Mouse (Mus musculus): Measurements from ENCODE around the gene Sarnp. TPM values are rescaled to one million over a fixed set of nuclear protein-coding genes. Genes with fewer than 3 reads are reported as not detected.

The Sarnp gene
- polyA plus RNA-seq, 1 experiment from 2014 or later = 152 TPM

GRCm38 (mm10) chr10:128911430-128911829 is 94.3 kb downstream of the Sarnp start:
- WGBS = 92% methylated on average over 6 of the region's 6 CpGs
- ATAC-seq (ENCODE audit: low FRiP score, low TSS enrichment) (no peak), DNase-seq (no peak)
- no peak overlapping the region for H3K9ac ChIP-seq (replicated peaks; ENCODE audit: low read length)
- no peak overlapping the region for H3K4me3 ChIP-seq (replicated peaks; ENCODE audit: low read depth, low read length)
- H3K4me2 ChIP-seq (ENCODE audit: low read length) = no peak overlapping the region
- H3K9me3 ChIP-seq (ENCODE audit: control insufficient read depth, low read length) = no peaks in the 10 kb centered on the region
- 0 out of 2 replicates have a peak, but pooled peaks cover 3% of the 10 kb centered on the region for H3K4me1 ChIP-seq (ENCODE audit: control insufficient read depth, insufficient read depth, low read length)
- H3K27me3 ChIP-seq (ENCODE audit: control insufficient read depth, insufficient read depth, low read length) = no peaks in the 10 kb centered on the region
- H3K27ac ChIP-seq (replicated peaks; ENCODE audit: low read depth, low read length) = no peak overlapping the region
- 0 out of 2 replicates have a peak, but pooled peaks cover 2% of the 10 kb centered on the region for H3K36me3 ChIP-seq (ENCODE audit: control insufficient read depth, insufficient read depth, low read length)

GRCm38 (mm10) chr10:128912268-128912667 is 95.1 kb downstream of the Sarnp start:
- 0 out of 2 replicates have a peak, but pooled peaks cover 3% of the 10 kb centered on the region for H3K4me1 ChIP-seq (ENCODE audit: control insufficient read depth, insufficient read depth, low read length)
- DNase-seq = no peak
- no peak overlapping the region for H3K27ac ChIP-seq (replicated peaks; ENCODE audit: low read depth, low read length)
- 0 out of 2 replicates have a peak, but pooled peaks cover 5% of the 10 kb centered on the region for H3K36me3 ChIP-seq (ENCODE audit: control insufficient read depth, insufficient read depth, low read length)
- no peak overlapping the region for H3K9ac ChIP-seq (replicated peaks; ENCODE audit: low read length)
- no peak overlapping the region for H3K4me3 ChIP-seq (replicated peaks; ENCODE audit: low read depth, low read length)
- H3K27me3 ChIP-seq (ENCODE audit: control insufficient read depth, insufficient read depth, low read length) = no peaks in the 10 kb centered on the region
- no peak overlapping the region for H3K4me2 ChIP-seq (ENCODE audit: low read length)
- no peak for ATAC-seq (ENCODE audit: low FRiP score, low TSS enrichment)
- no peaks in the 10 kb centered on the region for H3K9me3 ChIP-seq (ENCODE audit: control insufficient read depth, low read length)
- WGBS = 78% methylated on average over 4 of the region's 4 CpGs

- Histone ChIP-seq H3K9ac (replicated peaks; ENCODE audit: low read length) (no peak overlapping the region), H3K4me2 (ENCODE audit: low read length) (no peak overlapping the region), H3K4me3 (replicated peaks; ENCODE audit: low read depth, low read length) (no peak overlapping the region), H3K27ac (replicated peaks; ENCODE audit: low read depth, low read length) (no peak overlapping the region), H3K4me1 (ENCODE audit: control insufficient read depth, insufficient read depth, low read length) (0 out of 2 replicates have a peak, but pooled peaks cover 3% of the 10 kb centered on the region), H3K9me3 (ENCODE audit: control insufficient read depth, low read length) (no peaks in the 10 kb centered on the region), H3K27me3 (ENCODE audit: control insufficient read depth, insufficient read depth, low read length) (no peaks in the 10 kb centered on the region), H3K36me3 (ENCODE audit: control insufficient read depth, insufficient read depth, low read length) (peaks cover 10% of the 10 kb centered on the region; the same call in 1 of the 2 replicates)
- 88% methylated on average over 4 of the region's 4 CpGs for WGBS
- DNase-seq (no peak), ATAC-seq (ENCODE audit: low FRiP score, low TSS enrichment) (no peak)
Measured at GRCm38 (mm10) chr10:128912791-128913190, 95.7 kb downstream of the Sarnp start.

DNA sequence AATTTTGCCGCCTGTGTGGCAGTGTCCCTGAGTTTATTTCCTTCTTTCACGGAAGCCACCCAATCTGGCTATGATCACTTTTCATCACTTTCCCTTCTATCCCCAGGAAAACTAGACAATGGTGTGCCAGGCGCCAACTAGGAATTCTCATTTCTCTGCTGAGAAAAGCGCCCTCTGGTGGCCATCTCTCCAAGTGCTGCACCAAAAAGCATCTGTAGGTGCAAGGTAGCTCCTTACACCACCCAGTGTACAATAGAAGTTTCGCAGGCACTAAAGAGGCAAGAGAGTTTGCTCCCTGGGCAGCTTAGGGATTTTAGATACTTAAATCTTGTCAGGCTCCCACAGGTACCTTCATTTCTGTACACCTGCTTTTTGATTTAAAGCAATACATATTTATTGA is 96.1 kb downstream of the Sarnp start:
- H3K27me3 ChIP-seq (ENCODE audit: control insufficient read depth, insufficient read depth, low read length) = no peaks in the 10 kb centered on the region
- 0 out of 2 replicates have a peak, but pooled peaks cover 3% of the 10 kb centered on the region for H3K4me1 ChIP-seq (ENCODE audit: control insufficient read depth, insufficient read depth, low read length)
- no peaks in the 10 kb centered on the region for H3K9me3 ChIP-seq (ENCODE audit: control insufficient read depth, low read length)
- no peak overlapping the region for H3K9ac ChIP-seq (replicated peaks; ENCODE audit: low read length)
- H3K4me3 ChIP-seq (replicated peaks; ENCODE audit: low read depth, low read length) = no peak overlapping the region
- 8% methylated on average over 5 of the region's 5 CpGs for WGBS
- H3K36me3 ChIP-seq (ENCODE audit: control insufficient read depth, insufficient read depth, low read length) = peaks cover 13% of the 10 kb centered on the region; the same call in 1 of the 2 replicates
- H3K4me2 ChIP-seq (ENCODE audit: low read length) = no peak overlapping the region
- no peak overlapping the region for H3K27ac ChIP-seq (replicated peaks; ENCODE audit: low read depth, low read length)
- ATAC-seq (ENCODE audit: low FRiP score, low TSS enrichment) = peak; percentile 19; the same call in 1 of the 2 replicates
- DNase-seq = peak; percentile 95

GRCm38 (mm10) chr10:128913696-128914095 is 96.6 kb downstream of the Sarnp start:
- H3K36me3 ChIP-seq (ENCODE audit: control insufficient read depth, insufficient read depth, low read length) = peaks cover 13% of the 10 kb centered on the region; the same call in 1 of the 2 replicates
- ATAC-seq (ENCODE audit: low FRiP score, low TSS enrichment) = no peak
- no peak overlapping the region for H3K9ac ChIP-seq (replicated peaks; ENCODE audit: low read length)
- 84% methylated on average over 12 of the region's 12 CpGs for WGBS
- no peak for DNase-seq
- no peak overlapping the region for H3K27ac ChIP-seq (replicated peaks; ENCODE audit: low read depth, low read length)
- no peaks in the 10 kb centered on the region for H3K27me3 ChIP-seq (ENCODE audit: control insufficient read depth, insufficient read depth, low read length)
- no peak overlapping the region for H3K4me2 ChIP-seq (ENCODE audit: low read length)
- H3K4me3 ChIP-seq (replicated peaks; ENCODE audit: low read depth, low read length) = no peak overlapping the region
- 0 out of 2 replicates have a peak, but pooled peaks cover 3% of the 10 kb centered on the region for H3K4me1 ChIP-seq (ENCODE audit: control insufficient read depth, insufficient read depth, low read length)
- no peaks in the 10 kb centered on the region for H3K9me3 ChIP-seq (ENCODE audit: control insufficient read depth, low read length)

GRCm38 (mm10) chr10:128915550-128915949 is 98.4 kb downstream of the Sarnp start:
- 84% methylated on average over 2 of the region's 2 CpGs for WGBS
- no peak overlapping the region for H3K4me2 ChIP-seq (ENCODE audit: low read length)
- no peak for DNase-seq
- 0 out of 2 replicates have a peak, but pooled peaks cover 3% of the 10 kb centered on the region for H3K4me1 ChIP-seq (ENCODE audit: control insufficient read depth, insufficient read depth, low read length)
- no peak overlapping the region for H3K4me3 ChIP-seq (replicated peaks; ENCODE audit: low read depth, low read length)
- no peak overlapping the region for H3K27ac ChIP-seq (replicated peaks; ENCODE audit: low read depth, low read length)
- H3K9ac ChIP-seq (replicated peaks; ENCODE audit: low read length) = no peak overlapping the region
- H3K27me3 ChIP-seq (ENCODE audit: control insufficient read depth, insufficient read depth, low read length) = no peaks in the 10 kb centered on the region
- ATAC-seq (ENCODE audit: low FRiP score, low TSS enrichment) = no peak
- peaks cover 15% of the 10 kb centered on the region; the same call in 1 of the 2 replicates for H3K36me3 ChIP-seq (ENCODE audit: control insufficient read depth, insufficient read depth, low read length)
- no peaks in the 10 kb centered on the region for H3K9me3 ChIP-seq (ENCODE audit: control insufficient read depth, low read length)

GRCm38 (mm10) chr10:128916665-128917064 is 99.5 kb downstream of the Sarnp start:
- 97% methylated on average over 3 of the region's 3 CpGs for WGBS

DNA sequence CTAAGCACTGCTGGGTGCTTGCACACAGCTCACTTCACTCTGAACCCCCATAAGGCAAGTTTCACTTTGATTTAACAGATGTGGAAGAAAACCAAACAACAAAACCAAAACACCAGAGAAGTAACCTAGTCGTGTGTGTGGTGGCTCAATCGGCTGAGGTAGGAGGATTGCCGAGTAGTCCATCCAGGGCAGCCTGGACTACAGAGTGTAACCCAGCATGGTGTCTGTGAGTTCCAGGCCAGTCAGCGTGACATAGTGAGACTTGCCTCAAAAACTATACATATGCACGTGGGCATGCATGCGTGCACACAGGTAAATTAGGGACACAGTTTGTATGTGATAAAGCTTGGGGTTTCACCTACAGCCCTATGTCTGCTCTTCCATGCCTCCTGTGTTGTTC is 100.3 kb downstream of the Sarnp start:
- H3K9ac ChIP-seq (replicated peaks; ENCODE audit: low read length) = no peak overlapping the region
- DNase-seq (no peak), ATAC-seq (ENCODE audit: low FRiP score, low TSS enrichment) (no peak)
- WGBS = 89% methylated on average over 6 of the region's 6 CpGs
- no peak overlapping the region for H3K27ac ChIP-seq (replicated peaks; ENCODE audit: low read depth, low read length)
- no peaks in the 10 kb centered on the region for H3K27me3 ChIP-seq (ENCODE audit: control insufficient read depth, insufficient read depth, low read length)
- no peaks in the 10 kb centered on the region for H3K9me3 ChIP-seq (ENCODE audit: control insufficient read depth, low read length)
- peaks cover 9% of the 10 kb centered on the region for H3K4me1 ChIP-seq (ENCODE audit: control insufficient read depth, insufficient read depth, low read length)
- no peak overlapping the region for H3K4me2 ChIP-seq (ENCODE audit: low read length)
- no peak overlapping the region for H3K4me3 ChIP-seq (replicated peaks; ENCODE audit: low read depth, low read length)
- peaks cover 15% of the 10 kb centered on the region; the same call in 1 of the 2 replicates for H3K36me3 ChIP-seq (ENCODE audit: control insufficient read depth, insufficient read depth, low read length)

More at GRCm38 (mm10) chr10:128916665-128917064, 99.5 kb downstream of the Sarnp start:
- ATAC-seq (ENCODE audit: low FRiP score, low TSS enrichment) (no peak), DNase-seq (no peak)
- H3K27ac ChIP-seq (replicated peaks; ENCODE audit: low read depth, low read length) = no peak overlapping the region
- peaks cover 15% of the 10 kb centered on the region; the same call in 1 of the 2 replicates for H3K36me3 ChIP-seq (ENCODE audit: control insufficient read depth, insufficient read depth, low read length)
- H3K4me3 ChIP-seq (replicated peaks; ENCODE audit: low read depth, low read length) = no peak overlapping the region
- H3K9ac ChIP-seq (replicated peaks; ENCODE audit: low read length) = no peak overlapping the region
- H3K27me3 ChIP-seq (ENCODE audit: control insufficient read depth, insufficient read depth, low read length) = no peaks in the 10 kb centered on the region
- no peak overlapping the region for H3K4me2 ChIP-seq (ENCODE audit: low read length)
- 0 out of 2 replicates have a peak, but pooled peaks cover 3% of the 10 kb centered on the region for H3K4me1 ChIP-seq (ENCODE audit: control insufficient read depth, insufficient read depth, low read length)
- no peaks in the 10 kb centered on the region for H3K9me3 ChIP-seq (ENCODE audit: control insufficient read depth, low read length)

DNA sequence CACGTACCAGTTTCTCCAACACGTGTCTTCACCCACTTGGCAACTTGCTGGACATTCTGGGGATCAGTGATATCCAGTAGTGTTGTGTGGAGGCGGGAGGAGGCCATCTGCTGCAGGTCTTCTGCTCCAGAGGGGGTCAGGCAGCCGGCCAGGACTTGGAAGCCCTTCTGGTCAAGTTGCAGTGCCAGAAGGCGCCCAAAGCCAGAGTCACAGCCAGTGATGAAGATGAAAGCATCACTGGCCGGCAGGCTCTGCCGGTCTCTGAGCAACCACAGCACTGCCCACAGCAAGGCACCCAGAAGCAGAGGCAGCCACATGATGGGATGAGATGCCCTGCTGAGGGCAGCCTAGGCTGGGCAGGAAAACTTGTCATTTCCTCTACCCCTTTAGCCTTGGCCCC is 101.1 kb downstream of the Sarnp start:
- DNase-seq (no peak), ATAC-seq (ENCODE audit: low FRiP score, low TSS enrichment) (no peak)
- Histone ChIP-seq H3K4me2 (ENCODE audit: low read length) (no peak overlapping the region), H3K27me3 (ENCODE audit: control insufficient read depth, insufficient read depth, low read length) (no peaks in the 10 kb centered on the region), H3K4me3 (replicated peaks; ENCODE audit: low read depth, low read length) (no peak overlapping the region), H3K9me3 (ENCODE audit: control insufficient read depth, low read length) (no peaks in the 10 kb centered on the region), H3K36me3 (ENCODE audit: control insufficient read depth, insufficient read depth, low read length) (peaks cover 15% of the 10 kb centered on the region; the same call in 1 of the 2 replicates), H3K9ac (replicated peaks; ENCODE audit: low read length) (no peak overlapping the region; the same call in 1 of the 2 replicates), H3K4me1 (ENCODE audit: control insufficient read depth, insufficient read depth, low read length) (peaks cover 10% of the 10 kb centered on the region), H3K27ac (replicated peaks; ENCODE audit: low read depth, low read length) (peak overlapping the region; percentile 32; the same call in 1 of the 2 replicates)
- 73% methylated on average over 7 of the region's 7 CpGs for WGBS
